Mouse (Mus musculus): ENCODE measurements around the gene Aff3.
A peak's percentile ranks its signal among the peaks of the same experiment; 100 is the strongest.

The Aff3 gene

GRCm38 (mm10) chr1:38601802-38602508 is 62.8 kb downstream of the Aff3 start:
- peak; percentile 75 for DNase-seq (ENCODE audit: low read depth)

GRCm38 (mm10) chr1:38595311-38595710 is 69.4 kb downstream of the Aff3 start:
- DNase-seq (ENCODE audit: low read depth), result no peak

- no peak for DNase-seq (ENCODE audit: low read depth)
Measured at GRCm38 (mm10) chr1:38594766-38595165, 70.0 kb downstream of the Aff3 start.

- DNase-seq (ENCODE audit: low read depth), result no peak
Measured at GRCm38 (mm10) chr1:38591194-38591593, 73.6 kb downstream of the Aff3 start.

- no peak for DNase-seq (ENCODE audit: low read depth)
Measured at GRCm38 (mm10) chr1:38588741-38589140, 76.0 kb downstream of the Aff3 start.

- DNase-seq (ENCODE audit: low read depth), result no peak
Measured at GRCm38 (mm10) chr1:38582328-38582727, 82.4 kb downstream of the Aff3 start.

- no peak for DNase-seq (ENCODE audit: low read depth)
Measured at GRCm38 (mm10) chr1:38580572-38580971, 84.2 kb downstream of the Aff3 start.

GRCm38 (mm10) chr1:38578339-38578738 is 86.4 kb downstream of the Aff3 start:
- no peak for DNase-seq (ENCODE audit: low read depth)

- no peak for DNase-seq (ENCODE audit: low read depth)
Measured at GRCm38 (mm10) chr1:38567791-38568190, 97.0 kb downstream of the Aff3 start.

- no peak for DNase-seq (ENCODE audit: low read depth)
Measured at GRCm38 (mm10) chr1:38566101-38566678, 98.6 kb downstream of the Aff3 start.

- no peak for DNase-seq (ENCODE audit: low read depth)
Measured at GRCm38 (mm10) chr1:38565295-38565777, 99.4 kb downstream of the Aff3 start.

GRCm38 (mm10) chr1:38562397-38563199 is 102.2 kb downstream of the Aff3 start:
- DNase-seq (ENCODE audit: low read depth), result no peak

GRCm38 (mm10) chr1:38561331-38561730 is 103.4 kb downstream of the Aff3 start:
- DNase-seq (ENCODE audit: low read depth), result no peak

- no peak for DNase-seq (ENCODE audit: low read depth)
Measured at GRCm38 (mm10) chr1:38560666-38561065, 104.1 kb downstream of the Aff3 start.

- DNase-seq (ENCODE audit: low read depth), result no peak
Measured at GRCm38 (mm10) chr1:38557615-38558014, 107.1 kb downstream of the Aff3 start.

GRCm38 (mm10) chr1:38554546-38554945 is 110.2 kb downstream of the Aff3 start:
- no peak for DNase-seq (ENCODE audit: low read depth)

GRCm38 (mm10) chr1:38553090-38553489 is 111.7 kb downstream of the Aff3 start:
- DNase-seq (ENCODE audit: low read depth), result no peak

GRCm38 (mm10) chr1:38550579-38550978 is 114.2 kb downstream of the Aff3 start:
- no peak for DNase-seq (ENCODE audit: low read depth)

- no peak for DNase-seq (ENCODE audit: low read depth)
Measured at GRCm38 (mm10) chr1:38548671-38549661, 115.8 kb downstream of the Aff3 start.

GRCm38 (mm10) chr1:38547685-38548084 is 117.1 kb downstream of the Aff3 start:
- no peak for DNase-seq (ENCODE audit: low read depth)

GRCm38 (mm10) chr1:38546696-38547095 is 118.1 kb downstream of the Aff3 start:
- DNase-seq (ENCODE audit: low read depth), result no peak
